7 mouse cellular contexts compared by ENCODE assay signal in the genomic region with DNA sequence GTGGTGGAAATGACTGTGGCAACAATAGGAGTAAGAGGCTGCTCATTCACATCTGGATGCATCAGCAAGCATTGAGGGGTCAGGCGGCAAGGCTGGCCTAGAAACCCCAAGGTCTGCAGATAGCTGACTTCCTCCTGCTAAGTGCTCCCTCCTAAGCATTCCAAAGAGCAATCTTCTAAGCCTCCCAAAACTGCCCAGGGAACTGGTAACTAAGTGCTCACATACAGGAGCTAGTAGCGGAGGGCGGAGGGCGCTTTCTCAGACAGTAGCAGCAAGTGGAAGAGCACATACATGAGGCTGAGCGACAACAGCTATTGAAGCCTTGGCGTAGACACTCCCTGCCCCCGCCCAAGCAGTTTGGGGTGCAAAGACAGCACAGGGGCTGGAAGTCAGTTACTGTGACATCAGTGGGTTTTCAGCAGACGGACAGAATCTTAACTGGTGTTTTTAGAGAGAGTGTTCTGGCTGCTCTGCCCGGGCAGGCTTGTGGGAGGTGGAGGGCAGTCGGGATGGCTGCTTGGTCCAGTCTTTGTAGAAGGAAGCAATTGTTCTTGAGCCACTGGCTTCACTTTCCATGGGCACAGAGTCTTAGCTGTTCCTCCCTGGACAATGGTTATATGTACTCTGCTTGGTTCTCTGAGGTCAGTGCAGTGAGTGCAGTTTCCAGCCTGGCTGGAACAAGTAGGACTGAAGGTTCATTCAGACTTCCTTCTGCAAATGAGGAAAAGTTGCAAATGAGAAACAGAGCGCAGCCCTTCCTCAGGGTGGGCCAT. TPM values are rescaled to one million over a fixed set of nuclear protein-coding genes. Genes with fewer than 3 reads are reported as not detected.
A peak's percentile ranks its signal among the peaks of the same experiment; 100 is the strongest.
DNase-seq lines count a peak whose midpoint lies in the region; ATAC-seq lines count a peak whose summit lies in the region.

No protein-coding gene starts in this region.

- no peaks in the 10 kb centered on the region for H3K27me3 ChIP-seq in liver, embryonic 11.5 days (replicated peaks; ENCODE audit: control insufficient read depth, insufficient read depth, low read length)
- H3K27me3 ChIP-seq in midbrain, embryonic 12.5 days = peaks cover 5% of the 10 kb centered on the region; the same call in 1 of the 2 replicates

- peaks cover 14% of the 10 kb centered on the region for H3K4me1 ChIP-seq in liver, embryonic 11.5 days (replicated peaks; ENCODE audit: control insufficient read depth, insufficient read depth, low read length)
- H3K4me1 ChIP-seq in midbrain, embryonic 12.5 days = peaks cover 25% of the 10 kb centered on the region

- no peak for ATAC-seq in liver, embryonic 11.5 days (replicated peaks; ENCODE audit: low FRiP score)
- peak; percentile 40; the same call in 1 of the 2 replicates for ATAC-seq in erythroblast, adult 5-6 weeks (replicated peaks; ENCODE audit: low FRiP score, poor library complexity, severe bottlenecking)
- ATAC-seq in midbrain, embryonic 12.5 days (ENCODE audit: low FRiP score, low read depth) = 0 out of 2 replicates have a peak, but pooled peaks have one; percentile 23

- no peak overlapping the region for H3K9ac ChIP-seq in liver, embryonic 11.5 days (ENCODE audit: low read depth, low read length)
- no peak overlapping the region for H3K9ac ChIP-seq in midbrain, embryonic 12.5 days (replicated peaks)

- no peak overlapping the region for H3K4me3 ChIP-seq in liver, embryonic 11.5 days (ENCODE audit: low read depth, low read length)
- H3K4me3 ChIP-seq in midbrain, embryonic 12.5 days = no peak overlapping the region

- H3K4me2 ChIP-seq in liver, embryonic 11.5 days = no peak overlapping the region
- no peak overlapping the region for H3K4me2 ChIP-seq in midbrain, embryonic 12.5 days (replicated peaks)

- H3K36me3 ChIP-seq in liver, embryonic 11.5 days (ENCODE audit: control insufficient read depth, insufficient read depth, low read length) = no peaks in the 10 kb centered on the region
- no peaks in the 10 kb centered on the region for H3K36me3 ChIP-seq in midbrain, embryonic 12.5 days

- WGBS in liver, embryonic 11.5 days = 73% methylated on average over 11 of the region's 11 CpGs
- 64% methylated on average over 11 of the region's 11 CpGs for WGBS in midbrain, embryonic 12.5 days

- DNase-seq in liver = peak; percentile 21
- no peak for DNase-seq in liver, embryonic 11.5 days (ENCODE audit: low spot score)
- DNase-seq in layer of hippocampus, adult 8-10 months (ENCODE audit: low spot score in 2 of 2) = peak; percentile 42 to 72
- DNase-seq in natural killer cell, adult 2 months (ENCODE audit: low spot score in 2 of 2) = no peak
- DNase-seq in thymus, postnatal 36 days = no peak

- H3K27ac ChIP-seq in liver, embryonic 11.5 days (ENCODE audit: low read depth, low read length) = no peak overlapping the region
- no peak overlapping the region for H3K27ac ChIP-seq in midbrain, embryonic 12.5 days (replicated peaks)

- no peaks in the 10 kb centered on the region for H3K9me3 ChIP-seq in liver, embryonic 11.5 days (ENCODE audit: control insufficient read depth, low read length)
- no peaks in the 10 kb centered on the region for H3K9me3 ChIP-seq in midbrain, embryonic 12.5 days

RNA-seq across cellular contexts. Expression of a gene that starts 30.1 kb away (rescaled TPM):
- 17.7 and 19.7 TPM in 2 replicates for polyA plus RNA-seq in liver, embryonic 11.5 days (2014; fragmentation: Nextera tagmentation; extraction: Ambion mirVana)
- 44.7 and 89.5 TPM in 2 replicates for total RNA-seq in erythroblast, adult 5-6 weeks (2015; ENCODE audit: low replicate concordance)
- 38.5 and 52.1 TPM in 2 replicates for total RNA-seq in erythroblast, adult 5-6 weeks (2017; ENCODE audit: low replicate concordance)
- total RNA-seq in layer of hippocampus, adult 8-10 months (2022) = 10 to 100 TPM; 50.8 to 60.3 (median 54.0) TPM
- 7.7 and 9.4 TPM in 2 replicates for polyA plus RNA-seq in midbrain, embryonic 12.5 days (2016; fragmentation: Nextera tagmentation; extraction: Ambion mirVana)

Comparison
In these comparisons a context has a peak if more than half of its experiments do, and no peak if none do; other contexts are left out.
1. DNase-seq: peak in liver (single experiment) and layer of hippocampus, adult 8-10 months (2 of 2); none in liver, embryonic 11.5 days (single experiment), natural killer cell, adult 2 months (0 of 2) and thymus, postnatal 36 days (0 of 2).